Mouse (Mus musculus): ENCODE measurements around the gene Gm13283.

- no peak for TF ChIP-seq CTCF (IDR thresholded peaks at IDR 0.05; ENCODE audit: control insufficient read depth, insufficient read depth, low read length)
- no peak for TF ChIP-seq POLR2A (IDR thresholded peaks at IDR 0.05; ENCODE audit: borderline replicate concordance, control insufficient read depth, low read depth, low read length)
These were observed 20.9 kb upstream of the Gm13283 start for GRCm38 (mm10) chr4:88739036-88739435.

All from bone marrow, adult 2 months (tissue).